Mouse (Mus musculus): ENCODE results near the gene Fbxo8. TPM values are rescaled to one million over a fixed set of nuclear protein-coding genes. Genes with fewer than 3 reads are reported as not detected.

The Fbxo8 gene
- total and polyA plus RNA-seq, 3 experiments: 10.0 to 108 (median 27.3) TPM

GRCm38 (mm10) chr8:56621093-56621492 is 70.2 kb downstream of the Fbxo8 start:
- Histone ChIP-seq H3K9me3 (replicated peaks) (no peaks in the 10 kb centered on the region), H3K4me1 (ENCODE audit: insufficient read depth, low read depth, low read length) (no peaks in the 10 kb centered on the region; the same call in 1 of the 2 replicates), H3K36me3 (replicated peaks) (no peaks in the 10 kb centered on the region), H3K4me3 (ENCODE audit: low read depth, low read length) (no peak overlapping the region), H3K27me3 (ENCODE audit: insufficient read depth, low read length) (peaks cover 4% of the 10 kb centered on the region)
- DNase-seq (ENCODE audit: low spot score) (no peak), ATAC-seq (ENCODE audit: extremely low read depth, insufficient number of reproducible peaks, low FRiP score, poor library complexity, severe bottlenecking) (no peak)
- no peak for TF ChIP-seq GATA2 (IDR thresholded peaks at IDR 0.05; ENCODE audit: borderline replicate concordance, low read depth, low read length)
- TF ChIP-seq POLR2AphosphoS5 (IDR thresholded peaks at IDR 0.05; ENCODE audit: insufficient replicate concordance, low read depth, low read length): no peak
- no peak for TF ChIP-seq GATA1 (IDR thresholded peaks at IDR 0.05; ENCODE audit: borderline replicate concordance, low read length)

DNA sequence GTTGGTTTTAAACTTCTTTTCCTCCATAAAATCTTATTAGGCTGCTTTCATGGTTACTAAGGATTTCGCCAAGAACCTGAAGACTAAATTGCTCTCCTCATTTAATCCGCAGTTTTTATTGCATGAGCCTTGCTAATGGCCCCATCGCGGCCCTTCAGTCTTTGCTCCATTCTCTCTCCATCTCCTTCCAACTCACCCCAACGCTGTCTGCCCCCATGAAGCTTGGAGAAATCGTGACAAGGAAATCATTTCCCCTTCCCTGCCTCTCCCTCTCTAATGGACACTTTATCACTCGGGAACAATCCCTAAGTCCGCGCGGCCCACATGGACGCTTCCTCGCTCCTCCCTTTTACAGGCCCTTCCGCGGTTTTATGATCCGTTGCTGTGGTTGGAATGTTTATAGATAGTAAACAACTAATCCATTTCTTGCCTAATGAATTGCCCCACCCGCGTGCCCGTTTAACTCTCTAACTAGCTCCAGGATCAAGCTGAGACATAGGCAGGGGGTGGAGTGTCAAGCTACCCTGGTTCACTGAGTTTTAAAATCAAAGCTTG is 71.7 kb downstream of the Fbxo8 start:
- Histone ChIP-seq H3K4me3 (ENCODE audit: low read depth, low read length) (no peak overlapping the region), H3K36me3 (replicated peaks) (no peaks in the 10 kb centered on the region), H3K27me3 (ENCODE audit: insufficient read depth, low read length) (peaks cover 4% of the 10 kb centered on the region), H3K9me3 (replicated peaks) (no peaks in the 10 kb centered on the region), H3K4me1 (ENCODE audit: insufficient read depth, low read depth, low read length) (no peaks in the 10 kb centered on the region; the same call in 1 of the 2 replicates)
- ATAC-seq (ENCODE audit: extremely low read depth, insufficient number of reproducible peaks, low FRiP score, poor library complexity, severe bottlenecking) (no peak), DNase-seq (ENCODE audit: low spot score) (no peak)
- TF ChIP-seq TAL1 (conservative IDR thresholded peaks at IDR 0.05; ENCODE audit: low read depth, low read length): no peak
- TF ChIP-seq CTCF (IDR thresholded peaks at IDR 0.05; ENCODE audit: low read depth, low read length): no peak
- no peak for TF ChIP-seq POLR2AphosphoS5 (IDR thresholded peaks at IDR 0.05; ENCODE audit: insufficient replicate concordance, low read depth, low read length)
- TF ChIP-seq GATA1 (IDR thresholded peaks at IDR 0.05; ENCODE audit: borderline replicate concordance, low read length): no peak
- TF ChIP-seq GATA2 (IDR thresholded peaks at IDR 0.05; ENCODE audit: borderline replicate concordance, low read depth, low read length): no peak

- ATAC-seq (ENCODE audit: extremely low read depth, insufficient number of reproducible peaks, low FRiP score, poor library complexity, severe bottlenecking) (no peak), DNase-seq (ENCODE audit: low spot score) (no peak)
- Histone ChIP-seq H3K27me3 (ENCODE audit: insufficient read depth, low read length) (peaks cover 4% of the 10 kb centered on the region), H3K9me3 (replicated peaks) (no peaks in the 10 kb centered on the region), H3K4me3 (ENCODE audit: low read depth, low read length) (no peak overlapping the region), H3K36me3 (replicated peaks) (no peaks in the 10 kb centered on the region), H3K4me1 (ENCODE audit: insufficient read depth, low read depth, low read length) (no peaks in the 10 kb centered on the region; the same call in 1 of the 2 replicates)
- no peak for TF ChIP-seq GATA1 (IDR thresholded peaks at IDR 0.05; ENCODE audit: borderline replicate concordance, low read length)
Observed at GRCm38 (mm10) chr8:56623346-56623745, 72.5 kb downstream of the Fbxo8 start.

- H3K27me3 ChIP-seq (ENCODE audit: insufficient read depth, low read length): no peaks in the 10 kb centered on the region
- TF ChIP-seq CTCF (IDR thresholded peaks at IDR 0.05; ENCODE audit: low read depth, low read length) (no peak), POLR2AphosphoS5 (IDR thresholded peaks at IDR 0.05; ENCODE audit: insufficient replicate concordance, low read depth, low read length) (no peak), GATA2 (IDR thresholded peaks at IDR 0.05; ENCODE audit: borderline replicate concordance, low read depth, low read length) (no peak), TAL1 (conservative IDR thresholded peaks at IDR 0.05; ENCODE audit: low read depth, low read length) (no peak), GATA1 (IDR thresholded peaks at IDR 0.05; ENCODE audit: borderline replicate concordance, low read length) (no peak)
- H3K4me3 ChIP-seq (ENCODE audit: low read depth, low read length): no peak overlapping the region
- H3K9me3 ChIP-seq (replicated peaks): no peaks in the 10 kb centered on the region
- ATAC-seq (ENCODE audit: extremely low read depth, insufficient number of reproducible peaks, low FRiP score, poor library complexity, severe bottlenecking) (no peak), DNase-seq (ENCODE audit: low spot score) (no peak)
- H3K4me1 ChIP-seq (ENCODE audit: insufficient read depth, low read depth, low read length): no peaks in the 10 kb centered on the region
- no peaks in the 10 kb centered on the region for H3K36me3 ChIP-seq (replicated peaks)
Observed at GRCm38 (mm10) chr8:56629160-56629559, 78.3 kb downstream of the Fbxo8 start.

GRCm38 (mm10) chr8:56639277-56639676 is 88.4 kb downstream of the Fbxo8 start:
- H3K9me3 ChIP-seq (replicated peaks): no peaks in the 10 kb centered on the region
- no peak overlapping the region for H3K4me3 ChIP-seq (ENCODE audit: low read depth, low read length)
- no peaks in the 10 kb centered on the region for H3K4me1 ChIP-seq (ENCODE audit: insufficient read depth, low read depth, low read length)
- DNase-seq (ENCODE audit: low spot score) (no peak), ATAC-seq (ENCODE audit: extremely low read depth, insufficient number of reproducible peaks, low FRiP score, poor library complexity, severe bottlenecking) (no peak)
- H3K27me3 ChIP-seq (ENCODE audit: insufficient read depth, low read length): no peaks in the 10 kb centered on the region
- TF ChIP-seq CTCF (IDR thresholded peaks at IDR 0.05; ENCODE audit: low read depth, low read length) (no peak), GATA1 (IDR thresholded peaks at IDR 0.05; ENCODE audit: borderline replicate concordance, low read length) (no peak), POLR2AphosphoS5 (IDR thresholded peaks at IDR 0.05; ENCODE audit: insufficient replicate concordance, low read depth, low read length) (no peak), GATA2 (IDR thresholded peaks at IDR 0.05; ENCODE audit: borderline replicate concordance, low read depth, low read length) (no peak)
- no peaks in the 10 kb centered on the region for H3K36me3 ChIP-seq (replicated peaks)

Other genes with a start within 250 kb of the Fbxo8 start
- gene Cep44, start within 50 bp of the Fbxo8 start, total RNA-seq (2014; fragmentation: Nextera tagmentation): 78.6 and 79.8 TPM in 2 replicates
- gene Cep44, start within 50 bp of the Fbxo8 start, total RNA-seq (2017): 44.8 and 51.4 TPM in 2 replicates
- 10.3 and 12.4 TPM in 2 replicates for gene Cep44, start within 50 bp of the Fbxo8 start, polyA plus RNA-seq (2012)

All from G1E (cell line).